Mouse (Mus musculus): ENCODE measurements around the gene Olfr1307. TPM values are rescaled to one million over a fixed set of nuclear protein-coding genes. Genes with fewer than 3 reads are reported as not detected.

Gene Olfr1307
- polyA plus RNA-seq (2016; fragmentation: Nextera tagmentation; extraction: Ambion mirVana), result not detected in 2 replicates

GRCm38 (mm10) chr2:111949340-111949739 lies at the start of gene Olfr1307:
Gene Olfr1307, minus strand, starts transcription at chr2:111949440.
- 50% methylated on average over 1 of the region's 1 CpGs for WGBS (ENCODE audit: insufficient replicate concordance)
- ATAC-seq, result no peak

GRCm38 (mm10) chr2:111990181-111990580 lies 40.9 kb upstream of the Olfr1307 start, which contains the start of gene Olfr1309:
Gene Olfr1309, minus strand, starts transcription at chr2:111990281.
- no peaks in the 10 kb centered on the region for H3K36me3 ChIP-seq
- no peak within 1 kb of the TSS for H3K4me3 ChIP-seq
- no peaks in the 10 kb centered on the region for H3K9me3 ChIP-seq (replicated peaks)
- no peaks in the 10 kb centered on the region for H3K4me1 ChIP-seq
- H3K4me2 ChIP-seq, result no peak within 1 kb of the TSS
- H3K27me3 ChIP-seq (replicated peaks), result no peaks in the 10 kb centered on the region
- no peak within 1 kb of the TSS for H3K27ac ChIP-seq
- ATAC-seq, result no peak
- 24% methylated on average over 1 of the region's 1 CpGs for WGBS (ENCODE audit: insufficient replicate concordance)
- H3K9ac ChIP-seq, result no peak within 1 kb of the TSS

More at GRCm38 (mm10) chr2:111949340-111949739, at the start of gene Olfr1307:
- Histone ChIP-seq H3K36me3 (no peaks in the 10 kb centered on the region), H3K4me3 (no peak within 1 kb of the TSS), H3K9ac (no peak within 1 kb of the TSS), H3K27ac (no peak within 1 kb of the TSS), H3K4me1 (no peaks in the 10 kb centered on the region), H3K9me3 (replicated peaks) (no peaks in the 10 kb centered on the region), H3K4me2 (no peak within 1 kb of the TSS), H3K27me3 (replicated peaks) (no peaks in the 10 kb centered on the region)

GRCm38 (mm10) chr2:111964844-111965243 lies 15.6 kb upstream of the Olfr1307 start, which contains the start of gene Olfr1308:
Gene Olfr1308, minus strand, starts transcription at chr2:111964944.
- 25% methylated on average over 1 of the region's 1 CpGs for WGBS (ENCODE audit: insufficient replicate concordance)
- H3K9me3 ChIP-seq (replicated peaks), result no peaks in the 10 kb centered on the region
- no peak within 1 kb of the TSS for H3K9ac ChIP-seq
- no peak for ATAC-seq
- no peaks in the 10 kb centered on the region for H3K4me1 ChIP-seq
- H3K36me3 ChIP-seq, result no peaks in the 10 kb centered on the region
- H3K4me2 ChIP-seq, result no peak within 1 kb of the TSS
- H3K4me3 ChIP-seq, result no peak within 1 kb of the TSS
- no peak within 1 kb of the TSS for H3K27ac ChIP-seq
- no peaks in the 10 kb centered on the region for H3K27me3 ChIP-seq (replicated peaks)

- no peak within 1 kb of the TSS for H3K4me3 ChIP-seq
- no peak for ATAC-seq
- no peaks in the 10 kb centered on the region for H3K27me3 ChIP-seq (replicated peaks)
- H3K36me3 ChIP-seq, result no peaks in the 10 kb centered on the region
- H3K27ac ChIP-seq, result no peak within 1 kb of the TSS
- H3K9me3 ChIP-seq (replicated peaks), result no peaks in the 10 kb centered on the region; the same call in 1 of the 2 replicates
- H3K4me2 ChIP-seq, result no peak within 1 kb of the TSS
- H3K4me1 ChIP-seq, result no peaks in the 10 kb centered on the region
- no peak within 1 kb of the TSS for H3K9ac ChIP-seq
- 62% methylated on average over 1 of the region's 1 CpGs for WGBS (ENCODE audit: insufficient replicate concordance)
Observed at GRCm38 (mm10) chr2:111916171-111916570, 33.1 kb downstream of the Olfr1307 start, which contains the start of gene Olfr1306. Gene Olfr1306, minus strand, starts transcription at chr2:111916271.

Other genes starting within 250 kb of the Olfr1307 start
- gene Olfr1301, start 198.4 kb downstream of the Olfr1307 start, polyA plus RNA-seq (2016; fragmentation: Nextera tagmentation; extraction: Ambion mirVana), result not detected in 2 replicates
- not detected in 2 replicates for gene Olfr1302, start 172.0 kb downstream of the Olfr1307 start, polyA plus RNA-seq (2016; fragmentation: Nextera tagmentation; extraction: Ambion mirVana)
- gene Olfr1303, start 129.1 kb downstream of the Olfr1307 start, polyA plus RNA-seq (2016; fragmentation: Nextera tagmentation; extraction: Ambion mirVana), result not detected in 2 replicates
- gene Olfr1305, start 72.3 kb downstream of the Olfr1307 start, polyA plus RNA-seq (2016; fragmentation: Nextera tagmentation; extraction: Ambion mirVana), result not detected in 2 replicates
- gene Olfr1306, start 33.2 kb downstream of the Olfr1307 start, polyA plus RNA-seq (2016; fragmentation: Nextera tagmentation; extraction: Ambion mirVana), result not detected in 2 replicates
- not detected in 2 replicates for gene Olfr1308, start 15.5 kb upstream of the Olfr1307 start, polyA plus RNA-seq (2016; fragmentation: Nextera tagmentation; extraction: Ambion mirVana)
- gene Olfr1309, start 40.8 kb upstream of the Olfr1307 start, polyA plus RNA-seq (2016; fragmentation: Nextera tagmentation; extraction: Ambion mirVana), result not detected in 2 replicates
- not detected in 2 replicates for gene Olfr1310, start 63.3 kb upstream of the Olfr1307 start, polyA plus RNA-seq (2016; fragmentation: Nextera tagmentation; extraction: Ambion mirVana)
- not detected in 2 replicates for gene Olfr1311, start 75.0 kb upstream of the Olfr1307 start, polyA plus RNA-seq (2016; fragmentation: Nextera tagmentation; extraction: Ambion mirVana)
- not detected in 2 replicates for gene Olfr1312, start 100.8 kb upstream of the Olfr1307 start, polyA plus RNA-seq (2016; fragmentation: Nextera tagmentation; extraction: Ambion mirVana)
- not detected in 2 replicates for gene Olfr1313, start 128.4 kb upstream of the Olfr1307 start, polyA plus RNA-seq (2016; fragmentation: Nextera tagmentation; extraction: Ambion mirVana)
- gene Olfr1314, start 147.3 kb upstream of the Olfr1307 start, polyA plus RNA-seq (2016; fragmentation: Nextera tagmentation; extraction: Ambion mirVana), result not detected in 2 replicates
- not detected in 2 replicates for gene Olfr1315-ps1, start 166.0 kb upstream of the Olfr1307 start, polyA plus RNA-seq (2016; fragmentation: Nextera tagmentation; extraction: Ambion mirVana)
- gene Olfr1316, start 185.5 kb upstream of the Olfr1307 start, polyA plus RNA-seq (2016; fragmentation: Nextera tagmentation; extraction: Ambion mirVana), result not detected in 2 replicates
- gene Olfr1317, start 190.9 kb upstream of the Olfr1307 start, polyA plus RNA-seq (2016; fragmentation: Nextera tagmentation; extraction: Ambion mirVana), result not detected in 2 replicates
- gene Olfr1318, start 204.8 kb upstream of the Olfr1307 start, polyA plus RNA-seq (2016; fragmentation: Nextera tagmentation; extraction: Ambion mirVana), result not detected in 2 replicates